Mouse (Mus musculus): ENCODE measurements around the gene Npy.

DNA sequence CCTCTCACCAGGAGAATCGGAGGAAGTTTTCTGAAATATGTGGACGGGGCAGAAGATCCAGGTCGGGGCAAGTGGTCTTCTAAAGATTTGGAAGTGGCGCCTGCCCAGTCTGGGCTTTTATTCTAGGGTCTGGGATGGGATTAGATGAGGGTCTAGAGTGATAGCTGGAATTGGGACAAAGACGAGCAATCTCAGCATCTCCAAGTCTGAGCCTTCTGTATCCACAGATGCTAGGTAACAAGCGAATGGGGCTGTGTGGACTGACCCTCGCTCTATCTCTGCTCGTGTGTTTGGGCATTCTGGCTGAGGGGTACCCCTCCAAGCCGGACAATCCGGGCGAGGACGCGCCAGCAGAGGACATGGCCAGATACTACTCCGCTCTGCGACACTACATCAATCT, 861 bp downstream of the Npy start:
- TF ChIP-seq CTCF (conservative IDR thresholded peaks at IDR 0.05; ENCODE audit: low read length) (no peak), POU5F1 (IDR thresholded peaks at IDR 0.05; ENCODE audit: borderline replicate concordance, low read length) (no peak), NANOG (IDR thresholded peaks at IDR 0.05; ENCODE audit: borderline replicate concordance, low read length) (no peak)
